Mouse (Mus musculus): ENCODE measurements around the gene Slbp. TPM values are rescaled to one million over a fixed set of nuclear protein-coding genes. Genes with fewer than 3 reads are reported as not detected.
A peak's percentile ranks its signal among the peaks of the same experiment; 100 is the strongest.

The Slbp gene
- 10 to 100 TPM; 44.8 to 47.8 TPM for total RNA-seq (2021)
- long read RNA-seq, experiment 1, transcript Slbp-201 (8 exons, 1,906 nt), result major isoform, 46 of 57 reads
- long read RNA-seq, experiment 1, partial matches to known transcripts, result 10 of 57 reads
- long read RNA-seq, experiment 1, other reads (novel, unspliced or antisense), result 1 of 57 reads
- long read RNA-seq, experiment 2, transcript Slbp-201 (8 exons, 1,906 nt), result major isoform, 10 of 12 reads
- long read RNA-seq, experiment 2, partial matches to known transcripts, result 1 of 12 reads
- long read RNA-seq, experiment 2, other reads (novel, unspliced or antisense), result 1 of 12 reads

DNA sequence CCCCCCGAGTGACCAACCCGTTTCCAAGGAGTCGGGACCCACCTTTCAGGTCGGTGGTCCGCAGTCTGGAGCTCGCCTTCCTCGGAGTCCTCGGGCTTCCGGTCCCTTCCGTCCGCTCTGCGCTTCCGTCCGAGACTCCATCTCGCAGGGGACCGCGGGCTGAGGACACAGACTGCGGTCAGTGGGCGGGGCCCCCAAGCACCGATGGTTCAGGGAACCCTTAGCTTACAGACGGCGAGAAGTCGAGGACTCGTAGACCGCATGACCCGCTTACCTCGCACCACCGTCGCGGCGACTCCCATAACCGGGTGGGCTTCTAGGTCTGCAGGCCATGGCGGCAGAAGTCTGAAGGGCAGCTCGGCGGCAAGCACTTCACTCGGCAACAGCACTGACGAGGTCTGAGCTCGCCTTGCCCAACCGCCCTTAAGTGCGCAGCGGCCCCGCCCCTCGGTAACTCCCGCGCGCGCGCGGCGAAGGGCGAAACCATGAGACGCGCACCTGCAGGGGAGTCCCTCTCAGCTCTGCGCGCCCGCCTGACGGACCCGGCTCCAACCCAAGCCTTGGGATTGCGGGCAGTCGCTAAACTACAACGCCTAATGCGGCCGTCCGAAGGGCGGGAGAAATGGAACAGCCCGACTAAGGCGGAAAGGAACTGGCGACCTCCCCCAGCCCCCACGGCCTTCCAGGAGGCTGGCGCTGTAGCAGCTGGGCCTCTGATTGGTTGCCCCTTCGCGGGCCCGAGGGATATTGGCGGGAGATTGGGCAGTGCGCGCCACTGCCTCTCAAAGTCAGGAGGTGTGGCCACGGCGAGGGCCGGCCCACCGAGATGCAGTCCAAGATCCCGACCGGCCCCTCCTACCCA lies at the start of gene Slbp:
Slbp (minus strand) TSS at position 654 of the 862 bp plus-strand sequence.
- DNase-seq, result peak; percentile 97 to 98

DNA sequence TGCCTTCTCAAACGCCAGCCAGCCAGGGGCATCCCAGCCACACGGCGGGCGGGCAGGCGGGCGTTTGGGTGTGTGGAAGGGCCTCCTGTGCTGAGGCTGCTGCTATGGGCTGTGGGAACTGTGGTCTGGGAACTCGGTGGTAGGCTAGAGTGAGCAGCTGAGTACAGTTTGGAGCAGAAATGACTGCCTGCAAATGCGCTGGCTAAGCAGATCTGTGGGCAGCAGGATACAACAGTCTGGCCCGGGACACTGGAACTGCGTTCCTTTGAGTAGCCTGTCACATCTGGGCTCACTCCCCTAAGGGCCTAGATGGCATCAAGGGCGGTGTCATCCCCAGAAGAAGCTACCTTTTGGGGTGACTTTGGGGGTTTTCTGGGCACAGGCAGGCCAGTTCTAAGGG lies 49.5 kb upstream of the Slbp start:
- no peak for DNase-seq

DNA sequence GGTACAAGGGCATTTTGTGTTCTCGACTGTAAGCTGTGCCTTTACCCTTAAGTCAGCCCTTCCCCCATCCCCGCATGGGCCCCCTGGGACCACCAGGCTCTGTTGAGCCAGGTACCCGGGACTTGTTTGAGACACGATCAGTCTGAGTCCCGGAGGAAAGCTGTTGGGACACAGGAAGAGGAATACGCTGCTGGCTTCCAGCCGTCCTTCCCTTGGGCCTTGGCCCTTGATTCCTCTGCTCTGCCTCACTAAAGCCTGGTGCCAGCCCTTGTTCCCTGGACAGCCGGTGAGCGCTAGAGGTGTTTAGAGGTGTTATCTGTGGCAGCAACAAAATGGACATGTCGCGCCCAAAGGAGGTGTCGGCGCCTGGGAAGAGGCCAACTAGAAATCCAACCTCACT lies 47.6 kb upstream of the Slbp start:
- peak in 1 of 2 experiments; percentile 39 for DNase-seq

DNA sequence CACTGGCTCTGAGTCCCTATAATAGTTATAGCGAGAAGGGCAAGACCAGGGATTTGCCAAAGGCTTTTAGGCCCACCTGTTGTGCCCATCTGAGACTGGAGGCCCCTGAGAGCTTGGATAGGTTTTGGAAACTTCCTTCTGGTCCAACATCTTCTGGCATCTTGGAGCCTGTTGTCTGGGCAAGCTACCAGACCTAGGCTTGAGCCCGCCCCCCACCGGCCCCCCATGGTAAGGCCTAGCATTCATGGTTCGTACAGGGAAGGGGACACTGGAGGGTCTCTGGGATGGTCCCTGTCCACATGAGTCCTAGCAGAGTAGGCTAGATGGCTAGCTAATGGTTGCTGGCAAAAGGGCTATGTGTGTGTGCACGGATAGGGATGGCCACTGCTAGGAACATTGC lies 46.3 kb upstream of the Slbp start:
- no peak for DNase-seq

DNA sequence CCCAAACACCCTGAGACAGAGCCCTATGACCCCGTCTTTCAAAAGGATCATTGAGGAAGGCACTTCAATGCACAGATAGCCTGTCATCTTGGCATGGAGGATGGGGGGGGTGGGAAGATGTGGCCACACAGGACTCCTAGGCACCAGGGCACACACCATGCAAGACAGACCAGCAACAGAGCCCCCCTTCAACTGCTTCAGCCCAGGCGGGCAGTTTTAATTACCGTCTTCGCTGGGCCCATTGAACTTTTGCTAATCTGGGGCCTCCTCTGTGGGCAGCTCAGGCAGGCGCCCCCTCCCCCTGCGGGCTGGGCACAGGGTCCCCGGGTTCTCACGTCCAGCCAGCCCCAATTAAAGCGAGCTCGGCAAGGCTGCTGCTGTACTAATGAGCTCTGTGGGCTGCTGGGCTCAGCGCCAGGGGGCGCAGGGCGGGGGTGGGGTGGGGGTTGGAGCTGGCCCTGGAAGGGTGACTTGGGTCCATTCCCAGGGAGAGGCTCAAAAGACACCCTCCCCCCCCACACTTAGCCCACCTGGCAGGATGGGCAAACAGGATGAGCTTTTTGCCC lies 45.7 kb upstream of the Slbp start:
- DNase-seq, result no peak

DNA sequence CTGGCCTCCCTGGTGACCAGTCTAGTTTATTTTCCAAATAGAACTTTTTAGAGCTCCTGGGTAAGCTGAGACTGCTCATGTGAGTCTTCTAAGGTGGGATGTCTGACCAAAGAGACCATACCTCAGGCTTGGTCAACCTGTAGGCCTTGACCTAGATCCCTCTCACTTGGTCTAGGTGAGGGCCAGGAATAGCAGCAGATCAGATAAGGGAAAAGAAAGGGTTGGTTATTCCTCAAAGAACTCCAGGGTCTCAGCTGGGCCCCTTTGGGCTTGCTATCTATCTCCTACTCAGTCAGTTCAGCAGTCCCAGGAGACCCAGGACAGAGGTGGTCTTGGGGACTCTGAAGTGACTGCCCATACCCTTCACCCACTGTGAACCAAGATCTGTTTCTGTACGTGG lies 45.2 kb upstream of the Slbp start:
- no peak for DNase-seq

DNA sequence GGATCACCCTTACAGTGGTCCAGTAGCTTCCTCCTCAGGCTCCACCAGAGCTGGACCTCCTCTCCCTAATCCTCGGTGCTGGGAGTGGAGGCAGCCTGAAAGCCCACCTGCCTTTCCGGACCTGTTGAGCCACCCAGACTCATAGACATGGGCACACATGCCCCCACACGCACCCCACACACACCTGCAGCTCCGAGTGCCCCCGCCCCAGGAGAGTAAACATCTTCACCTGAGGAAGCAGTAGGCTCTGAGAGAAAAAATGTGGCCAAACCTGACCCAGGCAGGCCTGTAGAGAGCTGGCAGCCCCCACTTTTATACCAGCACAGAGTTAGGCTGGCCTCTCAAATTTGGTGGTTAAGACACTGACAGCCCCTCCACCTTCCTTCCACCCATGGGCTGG lies 44.1 kb upstream of the Slbp start:
- DNase-seq, result no peak

DNA sequence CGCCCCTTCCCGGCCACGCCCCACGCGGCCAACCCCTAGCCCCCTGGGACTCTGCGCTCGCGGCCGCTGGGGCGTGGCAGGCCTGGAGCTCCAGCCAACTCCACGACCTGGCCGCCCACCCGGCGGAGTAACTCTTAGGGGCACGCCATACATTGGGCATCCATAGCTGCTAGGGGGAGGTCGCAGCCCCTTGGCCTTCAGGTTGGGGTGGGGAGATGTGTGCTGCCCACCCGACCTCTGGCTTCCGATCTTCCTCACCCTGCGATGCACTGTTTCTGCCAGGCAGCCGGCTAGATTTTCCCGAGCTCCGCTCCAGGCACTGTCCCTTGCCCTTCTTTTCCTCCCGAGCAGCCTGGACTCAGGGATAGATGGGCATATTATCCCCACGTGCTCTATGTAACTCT lies 43.3 kb upstream of the Slbp start:
- no peak for DNase-seq

DNA sequence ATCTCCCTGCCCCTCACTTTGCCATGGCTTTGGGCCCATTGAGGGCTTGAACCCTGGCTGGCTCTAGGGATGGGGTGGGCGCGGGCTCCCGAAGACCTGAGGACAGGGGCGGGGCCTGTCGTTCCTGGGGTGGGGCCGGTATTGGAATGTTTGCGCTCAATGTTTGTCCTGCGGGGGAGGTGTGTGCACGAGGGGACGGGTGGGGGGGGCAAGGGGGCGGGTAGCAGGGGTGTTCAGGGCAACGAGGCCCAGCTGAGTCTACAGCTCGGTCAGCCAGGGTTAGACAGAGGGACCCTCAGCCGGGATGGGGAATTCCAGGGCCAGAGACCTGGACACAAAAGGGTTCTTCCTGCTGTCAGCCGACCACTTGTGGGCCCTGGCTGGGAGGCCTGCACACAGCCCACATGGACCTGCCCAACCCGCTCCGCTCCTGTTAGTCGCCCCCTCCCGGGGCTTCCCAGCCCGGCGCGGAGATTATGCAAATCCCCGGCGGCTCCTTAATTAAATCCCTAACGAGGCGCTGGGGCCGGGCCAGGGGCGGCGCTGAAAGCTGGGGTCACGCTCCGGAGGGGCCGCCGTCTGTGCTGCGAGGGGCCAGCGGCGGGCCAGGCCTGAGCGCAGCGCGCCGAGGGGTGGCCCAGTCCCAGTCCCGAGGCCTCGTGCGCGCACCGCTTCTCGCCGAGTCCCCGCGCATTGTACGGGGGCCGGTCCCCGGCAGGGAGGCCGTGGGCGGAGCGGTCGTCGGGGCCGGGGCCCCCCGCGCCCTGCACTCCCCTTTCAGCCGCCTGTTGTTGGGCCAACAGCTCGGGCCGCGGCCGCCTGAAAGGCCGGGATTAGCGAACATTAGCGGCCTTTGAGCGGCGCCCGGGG lies 42.7 kb upstream of the Slbp start:
- DNase-seq, result peak; percentile 34 to 46

DNA sequence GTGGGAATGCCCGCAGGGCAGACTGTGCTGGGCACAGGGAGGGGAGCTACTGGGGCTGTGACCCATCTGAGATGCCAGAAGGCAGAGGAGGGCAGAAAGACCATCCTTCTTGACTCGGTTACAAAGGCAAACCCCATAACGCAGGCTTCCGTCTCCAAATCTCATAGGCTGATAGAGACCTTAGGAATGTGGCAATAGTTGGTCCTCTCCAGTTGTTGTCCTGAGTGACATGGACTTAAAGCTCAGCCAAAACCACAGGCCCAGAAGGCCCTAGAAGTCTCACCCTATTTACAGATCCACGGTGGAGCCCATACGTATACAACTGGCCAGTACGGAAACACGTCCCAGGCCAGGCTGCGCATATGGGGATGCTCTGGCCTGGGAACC lies 42.1 kb upstream of the Slbp start:
- no peak for DNase-seq

DNA sequence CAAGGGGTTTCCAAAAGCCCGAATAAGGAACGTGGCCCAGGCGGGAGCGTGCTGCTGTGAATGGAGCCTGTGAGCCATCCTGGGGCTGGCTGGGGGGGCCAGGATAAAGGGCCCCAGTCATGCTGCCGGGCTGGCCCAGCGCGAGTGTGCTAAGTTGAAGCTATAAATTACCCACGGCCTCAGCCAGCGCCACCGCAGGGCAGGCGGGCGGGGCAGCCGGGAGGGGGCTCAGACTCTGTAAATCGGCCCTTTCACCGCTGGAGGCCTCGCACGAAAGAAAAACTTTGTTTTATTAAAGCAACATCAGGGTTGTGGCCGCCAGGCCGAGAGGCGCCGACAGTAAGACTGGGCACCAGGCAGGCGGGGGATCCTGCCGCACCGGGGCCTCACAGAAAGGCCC lies 40.0 kb upstream of the Slbp start:
- peak in 1 of 2 experiments; percentile 22 for DNase-seq

DNA sequence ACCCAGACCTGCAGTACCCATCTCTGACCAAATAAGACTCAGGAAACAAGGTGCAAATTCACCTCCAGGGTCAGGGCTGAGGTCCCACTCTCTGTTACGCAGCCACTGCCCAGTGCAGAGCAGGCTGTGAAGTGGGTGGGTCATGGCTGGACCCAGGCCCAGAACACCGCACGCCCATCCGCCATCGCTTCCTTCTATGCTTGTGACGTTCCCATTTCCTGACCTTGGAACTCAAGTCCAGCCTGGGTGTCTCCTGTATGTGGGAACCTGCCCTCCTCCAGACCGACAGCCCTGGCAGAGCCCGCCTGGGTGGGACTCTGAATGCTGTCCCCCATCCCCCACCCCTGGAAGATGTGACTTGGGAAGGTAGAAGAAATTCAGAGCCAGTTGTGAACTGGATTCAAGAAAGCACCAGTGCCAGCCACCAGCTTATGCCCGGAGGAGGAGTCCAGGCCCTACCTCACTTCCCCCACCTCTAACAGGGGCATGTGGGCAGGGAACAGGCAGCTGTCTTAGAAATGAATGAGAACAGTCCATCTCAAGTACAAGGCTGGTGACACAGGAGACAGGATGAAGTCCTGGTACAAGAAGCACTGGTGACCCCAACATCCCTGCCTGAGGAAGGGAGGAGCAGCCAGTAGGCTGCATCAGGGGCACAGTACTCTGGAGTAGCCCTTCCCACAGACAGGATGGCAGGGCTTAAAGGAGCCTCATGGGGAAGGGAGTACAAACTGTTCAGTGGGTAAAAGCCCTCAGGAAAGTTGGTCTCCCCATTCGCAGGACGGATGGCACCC lies 37.7 kb upstream of the Slbp start:
- peak; percentile 16 to 27 for DNase-seq

DNA sequence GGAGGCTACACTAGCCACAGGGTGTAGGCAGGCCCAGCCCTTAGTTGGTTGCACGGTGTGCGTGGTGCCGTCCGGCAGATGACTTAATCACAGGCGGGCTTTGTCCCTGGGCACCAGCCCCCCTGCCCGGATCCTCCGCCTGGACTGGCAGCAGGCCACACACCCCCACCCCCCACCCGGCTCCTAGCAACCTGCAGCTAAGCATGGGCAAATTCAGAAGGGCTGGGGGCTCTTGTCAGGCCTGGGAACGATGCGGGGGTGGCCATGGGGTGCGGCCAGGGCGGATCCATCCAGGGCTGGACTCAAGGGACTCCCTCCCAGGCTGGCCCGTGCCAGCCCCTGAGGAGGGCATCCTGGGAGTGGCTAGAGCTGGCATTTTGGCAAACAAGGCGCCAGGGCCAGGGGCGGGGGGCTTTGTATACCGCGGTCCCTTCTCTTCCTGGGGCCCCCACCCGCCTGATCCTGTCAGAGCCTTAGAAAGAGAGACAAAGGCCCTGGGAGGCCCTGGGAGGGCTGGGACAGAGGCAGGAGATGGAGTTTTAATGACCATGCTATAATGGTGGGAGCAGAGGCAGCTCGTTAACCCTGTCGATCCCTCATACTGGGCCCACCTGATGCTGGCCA lies 37.0 kb upstream of the Slbp start:
- DNase-seq, result no peak

DNA sequence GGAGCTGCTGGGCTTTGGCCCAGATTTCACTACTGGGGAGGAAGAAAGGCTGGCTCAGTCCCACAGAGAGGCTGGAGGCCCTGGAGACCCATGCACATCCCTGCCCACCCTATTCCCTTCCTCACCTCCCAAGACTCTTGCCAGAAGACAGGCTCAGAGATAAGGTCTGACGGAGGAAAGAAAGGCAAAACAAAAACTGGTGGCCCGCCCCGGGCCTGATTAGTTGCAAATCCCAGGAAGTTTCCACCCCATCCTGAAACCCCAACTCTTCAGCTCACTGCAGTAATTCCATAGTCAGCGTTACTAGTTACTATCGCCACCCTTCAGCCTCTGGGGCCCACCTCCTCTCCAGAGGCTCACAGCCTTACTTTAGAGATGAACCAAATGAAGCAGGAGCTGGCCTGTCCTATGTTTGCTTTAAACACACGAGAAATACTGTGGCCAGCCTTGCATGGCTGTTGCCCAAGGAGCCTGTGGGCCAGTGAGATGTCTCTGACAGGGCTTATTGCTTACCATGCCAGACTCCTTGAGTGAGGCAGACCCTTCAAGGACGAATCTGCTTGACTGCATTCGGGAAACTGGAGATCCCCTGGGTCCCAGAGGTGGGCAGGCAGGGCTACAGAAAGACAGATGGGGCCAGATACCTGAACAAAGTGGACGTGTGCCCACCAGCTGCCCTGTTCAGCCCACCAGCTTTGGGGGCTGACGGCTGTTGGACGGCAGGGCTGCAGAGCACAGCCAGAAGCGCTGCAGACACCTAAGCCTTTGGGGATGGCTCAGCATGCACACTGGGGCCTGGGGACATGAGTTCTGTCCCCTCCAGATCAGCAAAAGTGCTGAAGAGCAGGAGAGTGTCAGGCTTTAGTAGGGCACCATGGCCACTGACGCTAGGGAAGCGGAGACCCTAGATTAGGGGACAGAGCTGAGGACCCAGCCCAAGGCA lies 36.2 kb upstream of the Slbp start:
- no peak for DNase-seq

DNA sequence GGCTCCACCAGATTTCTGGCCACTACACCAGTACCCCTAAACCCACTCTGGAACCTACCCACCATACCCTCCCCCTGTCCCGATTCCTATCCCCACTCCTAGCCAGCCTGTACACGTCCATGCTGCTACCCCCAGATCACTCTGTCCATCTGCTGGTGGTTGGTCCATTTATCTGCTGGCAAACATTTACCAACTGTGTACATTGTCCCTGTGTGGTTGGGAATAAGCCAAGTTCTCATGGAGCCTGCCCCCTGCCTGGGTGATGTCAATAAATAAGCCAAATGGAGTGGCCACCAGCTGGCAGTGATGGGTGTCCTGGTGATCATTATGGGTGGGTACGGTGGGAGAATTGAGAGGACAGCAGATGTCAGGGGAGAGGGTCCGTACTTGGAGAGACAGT lies 34.8 kb upstream of the Slbp start:
- DNase-seq, result no peak

DNA sequence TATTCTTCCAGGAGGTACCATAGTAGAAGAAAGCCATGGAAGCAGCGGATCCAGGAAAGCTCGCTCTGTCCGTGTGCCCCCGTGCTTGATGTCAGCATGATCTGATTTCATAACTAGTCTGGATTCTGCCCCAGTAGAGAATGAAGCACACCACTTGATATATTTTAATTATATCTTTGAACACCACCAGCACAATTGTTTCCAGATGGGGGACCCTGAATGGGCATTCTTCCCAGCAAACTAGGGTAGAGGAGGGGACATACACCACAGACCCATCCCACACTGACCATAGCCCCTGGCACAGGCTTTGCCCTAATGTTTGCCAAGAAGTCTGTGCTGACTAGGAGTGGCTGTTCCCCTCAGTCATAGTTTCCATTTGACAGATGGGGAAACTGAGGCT lies 32.6 kb upstream of the Slbp start:
- no peak for DNase-seq

DNA sequence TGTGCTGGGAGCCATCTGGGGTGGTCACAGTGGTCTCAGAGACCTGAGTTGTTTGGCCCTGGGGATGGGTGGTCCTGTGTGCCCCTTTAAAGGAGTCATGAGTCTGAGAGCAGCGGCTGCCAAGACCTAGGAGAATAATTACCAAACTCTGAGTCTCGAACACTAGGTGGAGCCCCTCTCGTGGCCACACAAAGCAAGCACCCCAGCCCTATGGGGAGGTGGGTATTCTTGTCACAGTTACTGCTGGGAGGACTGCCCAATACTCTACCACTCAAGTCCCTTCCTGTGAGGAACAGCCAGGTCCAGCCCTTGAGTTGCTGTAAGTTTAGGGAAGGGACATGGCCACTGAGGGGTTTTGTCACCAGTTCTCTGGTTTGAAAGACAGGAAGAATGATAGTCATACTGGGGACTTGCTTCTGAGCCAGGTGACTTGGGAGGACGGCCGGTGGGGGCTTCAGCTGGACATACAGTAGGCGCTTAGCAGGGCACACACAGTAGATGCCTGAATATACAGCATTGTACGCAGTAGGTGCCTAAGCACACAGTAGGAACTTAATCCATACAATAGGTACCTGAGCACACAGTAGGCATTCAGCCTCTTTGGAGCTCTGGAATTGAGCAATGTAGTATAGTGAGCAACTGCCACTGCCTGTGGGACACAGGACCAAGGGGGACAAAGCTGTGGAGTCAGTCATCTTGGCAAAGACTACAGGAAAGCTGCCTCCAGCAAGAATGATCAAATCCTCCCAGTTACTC lies 31.7 kb upstream of the Slbp start:
- DNase-seq, result peak; percentile 21 to 45

DNA sequence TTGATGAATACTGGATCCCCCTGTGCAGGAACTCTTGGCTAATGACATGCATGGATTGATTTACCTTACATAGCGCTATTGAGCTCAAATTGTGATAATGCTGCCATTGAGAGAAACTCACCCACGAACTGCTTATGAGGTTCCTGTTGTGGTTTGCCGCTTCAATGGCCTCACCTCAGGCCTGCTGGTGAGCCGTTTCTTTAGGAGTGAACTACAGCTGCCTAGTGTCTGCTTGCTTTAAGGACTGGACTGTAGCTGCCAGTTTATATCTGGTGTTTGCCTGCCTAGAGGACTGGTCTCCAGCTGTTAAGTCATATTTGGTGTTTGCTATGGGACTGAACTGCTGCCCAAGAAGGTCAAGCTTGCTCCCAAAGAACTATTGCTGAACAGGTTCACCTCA lies 30.6 kb upstream of the Slbp start:
- no peak for DNase-seq

Measured in adrenal gland, postnatal 36 days (tissue).